Mouse (Mus musculus) neural tube, embryonic 13.5 days (tissue): ENCODE results near the gene Sdk1. TPM values are rescaled to one million over a fixed set of nuclear protein-coding genes. Genes with fewer than 3 reads are reported as not detected.

Source experiments
- ATAC-seq: fragments of 200-750 bp; cut with Nextera tagmentation; 2 replicates; pipeline ENCODE4 v1.8.0; 2017; ENCODE audit warnings: low read depth, mild to moderate bottlenecking, moderate TSS enrichment, moderate library complexity
- H3K27ac ChIP-seq: fragments of 300-500 bp; sonication (generic); replicated peaks from 2 replicates; pipeline ENCODE4 v1.5.1; 2015; ENCODE audit warnings: moderate library complexity, mild to moderate bottlenecking, inconsistent platforms
- H3K27me3 ChIP-seq: fragments of 300-500 bp; sonication (generic); 2 replicates; pipeline ENCODE4 v1.6.1; 2015; ENCODE audit warnings: mild to moderate bottlenecking, inconsistent platforms
- H3K36me3 ChIP-seq: fragments of 300-500 bp; sonication (generic); 2 replicates; pipeline ENCODE4 v1.6.1; 2015; ENCODE audit warnings: mild to moderate bottlenecking, inconsistent platforms
- H3K4me1 ChIP-seq: fragments of 300-500 bp; sonication (generic); replicated peaks from 2 replicates; pipeline ENCODE4 v1.6.1; 2015; ENCODE audit warnings: inconsistent platforms
- H3K4me2 ChIP-seq: fragments of 300-500 bp; sonication (generic); 2 replicates; pipeline ENCODE4 v1.6.1; 2015; ENCODE audit warnings: inconsistent platforms, mild to moderate bottlenecking, moderate library complexity
- H3K4me3 ChIP-seq: fragments of 300-500 bp; sonication (generic); 2 replicates; pipeline ENCODE4 v1.5.1; 2015; ENCODE audit warnings: mild to moderate bottlenecking, inconsistent platforms
- H3K9ac ChIP-seq: fragments of 300-500 bp; sonication (generic); 2 replicates; pipeline ENCODE4 v1.6.1; 2015; ENCODE audit warnings: moderate library complexity, mild to moderate bottlenecking, inconsistent platforms
- H3K9me3 ChIP-seq: fragments of 300-500 bp; sonication (generic); 2 replicates; pipeline ENCODE4 v1.6.1; 2016; ENCODE audit warnings: inconsistent platforms
- WGBS: fragments of 180-500 bp; shearing (Covaris S2); methylation state at CpG from one replicate; pipeline ENCODE4 v1.1.7; 2015; 5-methylcytosine and 5-hydroxymethylcytosine counted together
- polyA plus RNA-seq: library from polyadenylated mRNA; unstranded; fragments of >200 nt; fragmentation: Nextera tagmentation; extraction: Ambion mirVana; gene quantifications from 2 replicates; pipeline ENCODE4 v1.2.1, GENCODE M21; 2015

Gene Sdk1
- polyA plus RNA-seq, 1 experiment from 2014 or later: 4.3 TPM

GRCm38 (mm10) chr5:142188765-142189164 is 947.5 kb downstream of the Sdk1 start:
- no peak overlapping the region for H3K9ac ChIP-seq
- ATAC-seq: no peak
- peaks cover 20% of the 10 kb centered on the region for H3K27me3 ChIP-seq
- no peak overlapping the region for H3K27ac ChIP-seq
- peaks cover 25% of the 10 kb centered on the region for H3K4me1 ChIP-seq
- H3K36me3 ChIP-seq: peaks cover 2% of the 10 kb centered on the region; the same call in 1 of the 2 replicates
- WGBS: 87% methylated on average over 5 of the region's 5 CpGs
- H3K4me2 ChIP-seq: no peak overlapping the region
- H3K9me3 ChIP-seq: no peaks in the 10 kb centered on the region
- no peak overlapping the region for H3K4me3 ChIP-seq

DNA sequence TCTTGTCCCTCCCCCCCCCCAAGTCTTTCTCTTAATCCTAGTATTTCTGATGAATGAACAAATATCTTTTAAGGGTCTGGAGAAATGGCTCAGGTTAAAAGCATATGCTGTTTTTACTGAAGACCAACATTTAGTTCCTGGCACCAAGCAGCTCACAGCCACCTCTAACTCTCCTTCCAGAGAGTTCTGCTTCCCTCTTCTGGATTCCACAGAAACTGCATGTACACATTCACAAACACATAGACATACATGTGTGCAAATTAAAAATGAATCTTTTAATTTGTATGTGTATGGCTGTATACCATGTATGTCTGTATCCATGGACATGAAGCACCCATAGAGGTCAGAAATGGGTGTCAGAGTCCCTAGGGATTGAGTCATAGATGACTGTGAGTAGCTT is 968.6 kb downstream of the Sdk1 start:
- ATAC-seq: no peak

DNA sequence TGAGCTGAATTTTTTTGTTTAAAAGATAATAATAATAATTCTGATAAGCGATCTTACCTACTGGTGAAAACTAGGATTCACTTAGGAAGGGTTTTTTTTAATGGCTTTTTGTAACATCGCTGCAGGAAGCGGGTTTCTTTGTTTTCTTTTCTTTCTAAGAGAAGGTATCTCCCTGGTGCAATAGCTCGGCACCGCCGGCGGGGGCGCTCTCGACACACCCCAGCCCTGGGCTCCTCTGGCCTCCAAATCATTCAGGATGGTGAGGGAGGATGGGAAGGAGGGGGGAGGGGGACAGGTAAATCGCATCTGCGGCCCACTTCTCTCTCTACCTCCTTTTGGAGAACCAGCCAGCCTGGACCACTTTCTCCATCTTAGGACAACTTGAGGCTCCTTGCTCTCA is 971.0 kb downstream of the Sdk1 start:
- ATAC-seq: no peak
- no peaks in the 10 kb centered on the region for H3K36me3 ChIP-seq
- no peaks in the 10 kb centered on the region for H3K9me3 ChIP-seq
- no peak overlapping the region for H3K4me2 ChIP-seq
- no peak overlapping the region for H3K9ac ChIP-seq
- H3K4me1 ChIP-seq: peaks cover 4% of the 10 kb centered on the region; the same call in 1 of the 2 replicates
- H3K27ac ChIP-seq: no peak overlapping the region
- no peaks in the 10 kb centered on the region for H3K27me3 ChIP-seq
- no peak overlapping the region for H3K4me3 ChIP-seq
- 60% methylated on average over 11 of the region's 11 CpGs for WGBS

More for the DNA sequence above, 968.6 kb downstream of the Sdk1 start:
- Histone ChIP-seq H3K4me1 (no peaks in the 10 kb centered on the region), H3K9ac (no peak overlapping the region), H3K4me2 (no peak overlapping the region), H3K36me3 (no peaks in the 10 kb centered on the region), H3K9me3 (no peaks in the 10 kb centered on the region), H3K27me3 (no peaks in the 10 kb centered on the region), H3K4me3 (no peak overlapping the region), H3K27ac (no peak overlapping the region)

DNA sequence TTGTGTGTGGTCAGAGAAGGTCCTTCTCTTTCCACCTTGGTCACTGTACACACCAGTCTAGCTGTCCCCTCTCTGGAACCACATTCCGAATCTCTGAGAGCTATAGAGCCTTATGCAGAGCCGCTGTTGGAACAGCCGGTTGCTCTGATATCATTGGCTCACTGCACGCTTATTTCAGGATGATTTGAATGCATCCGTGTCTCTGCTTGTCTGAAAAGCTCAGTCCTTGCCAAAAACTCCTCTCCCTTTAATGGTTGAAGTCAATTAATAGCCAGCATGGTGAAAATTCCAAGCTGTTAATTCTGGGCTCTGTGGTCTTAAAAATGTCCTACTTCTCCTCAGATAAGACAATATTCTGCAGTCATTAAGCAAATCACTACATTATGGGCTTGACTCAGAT is 974.7 kb downstream of the Sdk1 start:
- H3K27me3 ChIP-seq: no peaks in the 10 kb centered on the region
- ATAC-seq: no peak
- 56% methylated on average over 5 of the region's 5 CpGs for WGBS
- no peak overlapping the region for H3K4me2 ChIP-seq
- peaks cover 7% of the 10 kb centered on the region; the same call in 1 of the 2 replicates for H3K9me3 ChIP-seq
- no peak overlapping the region for H3K4me3 ChIP-seq
- H3K4me1 ChIP-seq: peaks cover 4% of the 10 kb centered on the region; the same call in 1 of the 2 replicates
- H3K36me3 ChIP-seq: no peaks in the 10 kb centered on the region
- H3K9ac ChIP-seq: no peak overlapping the region
- 0 out of 2 replicates have a peak overlapping the region, but pooled peaks have one; percentile 33 for H3K27ac ChIP-seq

- H3K27ac ChIP-seq: no peak overlapping the region
- WGBS: 91% methylated on average over 12 of the region's 12 CpGs
Measured at GRCm38 (mm10) chr5:142220851-142221503, 979.7 kb downstream of the Sdk1 start.

GRCm38 (mm10) chr5:142228957-142229810 is 987.9 kb downstream of the Sdk1 start:
- H3K4me1 ChIP-seq: peaks cover 10% of the 10 kb centered on the region

More at GRCm38 (mm10) chr5:142220851-142221503, 979.7 kb downstream of the Sdk1 start:
- no peak for ATAC-seq
- H3K4me2 ChIP-seq: no peak overlapping the region
- peaks cover 8% of the 10 kb centered on the region; the same call in 1 of the 2 replicates for H3K9me3 ChIP-seq
- H3K36me3 ChIP-seq: no peaks in the 10 kb centered on the region
- no peaks in the 10 kb centered on the region for H3K27me3 ChIP-seq
- H3K9ac ChIP-seq: no peak overlapping the region
- H3K4me3 ChIP-seq: no peak overlapping the region
- no peaks in the 10 kb centered on the region; the same call in 1 of the 2 replicates for H3K4me1 ChIP-seq

DNA sequence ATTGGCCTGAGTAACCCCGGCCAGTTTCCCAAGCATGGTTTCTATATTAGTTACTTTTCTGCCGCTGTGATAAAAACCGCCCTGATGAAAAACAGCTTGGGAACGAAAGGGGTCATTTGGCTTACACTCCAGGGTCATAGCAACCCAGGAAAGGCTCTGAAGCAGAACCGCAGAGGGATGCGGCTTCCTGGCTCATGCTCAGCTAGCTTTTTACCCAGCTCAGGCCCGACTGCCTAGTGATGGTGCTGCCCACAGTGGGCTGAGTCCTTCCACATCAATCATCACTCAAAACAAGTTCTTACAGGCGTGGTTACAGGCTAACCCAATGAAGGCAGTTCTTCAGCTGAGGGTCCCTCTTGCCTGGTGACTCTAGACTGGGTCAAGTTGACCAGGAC is 988.5 kb downstream of the Sdk1 start:
- Histone ChIP-seq H3K27ac (no peak overlapping the region; the same call in 1 of the 2 replicates), H3K9me3 (no peaks in the 10 kb centered on the region), H3K9ac (no peak overlapping the region), H3K4me3 (no peak overlapping the region), H3K4me1 (peaks cover 10% of the 10 kb centered on the region), H3K36me3 (no peaks in the 10 kb centered on the region), H3K4me2 (no peak overlapping the region), H3K27me3 (no peaks in the 10 kb centered on the region)
- WGBS: 79% methylated on average over 8 of the region's 8 CpGs
- no peak for ATAC-seq

More at GRCm38 (mm10) chr5:142228957-142229810, 987.9 kb downstream of the Sdk1 start:
- no peak overlapping the region for H3K4me2 ChIP-seq
- no peak overlapping the region for H3K9ac ChIP-seq
- no peaks in the 10 kb centered on the region for H3K27me3 ChIP-seq
- H3K27ac ChIP-seq: peak overlapping the region; percentile 63
- H3K4me3 ChIP-seq: no peak overlapping the region
- WGBS: 39% methylated on average over 18 of the region's 18 CpGs
- no peaks in the 10 kb centered on the region for H3K9me3 ChIP-seq
- no peaks in the 10 kb centered on the region for H3K36me3 ChIP-seq
- ATAC-seq: peak; percentile 74; the same call in 1 of the 2 replicates

- WGBS: 90% methylated on average over 6 of the region's 6 CpGs
- Histone ChIP-seq H3K4me3 (no peak overlapping the region), H3K27me3 (no peaks in the 10 kb centered on the region), H3K4me1 (peaks cover 12% of the 10 kb centered on the region), H3K36me3 (no peaks in the 10 kb centered on the region), H3K4me2 (no peak overlapping the region), H3K9me3 (0 out of 2 replicates have a peak, but pooled peaks cover 7% of the 10 kb centered on the region), H3K27ac (no peak overlapping the region), H3K9ac (no peak overlapping the region)
- no peak for ATAC-seq
Measured at GRCm38 (mm10) chr5:142240288-142240687, 999.0 kb downstream of the Sdk1 start.

GRCm38 (mm10) chr5:142242597-142242996 is 1001.3 kb downstream of the Sdk1 start:
- Histone ChIP-seq H3K4me1 (peaks cover 10% of the 10 kb centered on the region), H3K27ac (no peak overlapping the region), H3K4me2 (no peak overlapping the region), H3K9me3 (peaks cover 14% of the 10 kb centered on the region; the same call in 1 of the 2 replicates), H3K36me3 (no peaks in the 10 kb centered on the region), H3K4me3 (no peak overlapping the region), H3K9ac (no peak overlapping the region), H3K27me3 (no peaks in the 10 kb centered on the region)
- WGBS: 43% methylated on average over 3 of the region's 3 CpGs
- ATAC-seq: no peak

GRCm38 (mm10) chr5:142243069-142243468 is 1001.8 kb downstream of the Sdk1 start:
- Histone ChIP-seq H3K9ac (no peak overlapping the region), H3K27me3 (no peaks in the 10 kb centered on the region), H3K27ac (no peak overlapping the region), H3K36me3 (no peaks in the 10 kb centered on the region), H3K9me3 (peaks cover 14% of the 10 kb centered on the region; the same call in 1 of the 2 replicates), H3K4me2 (no peak overlapping the region), H3K4me1 (peaks cover 5% of the 10 kb centered on the region), H3K4me3 (no peak overlapping the region)
- 89% methylated on average over 2 of the region's 2 CpGs for WGBS
- no peak for ATAC-seq

- Histone ChIP-seq H3K4me3 (no peak overlapping the region), H3K27me3 (no peaks in the 10 kb centered on the region), H3K4me1 (0 out of 2 replicates have a peak, but pooled peaks cover 3% of the 10 kb centered on the region), H3K36me3 (no peaks in the 10 kb centered on the region), H3K4me2 (no peak overlapping the region), H3K9me3 (no peaks in the 10 kb centered on the region), H3K27ac (no peak overlapping the region), H3K9ac (no peak overlapping the region)
- WGBS: 68% methylated on average over 6 of the region's 6 CpGs
- no peak for ATAC-seq
Measured at GRCm38 (mm10) chr5:142256231-142256630, 1014.9 kb downstream of the Sdk1 start.

DNA sequence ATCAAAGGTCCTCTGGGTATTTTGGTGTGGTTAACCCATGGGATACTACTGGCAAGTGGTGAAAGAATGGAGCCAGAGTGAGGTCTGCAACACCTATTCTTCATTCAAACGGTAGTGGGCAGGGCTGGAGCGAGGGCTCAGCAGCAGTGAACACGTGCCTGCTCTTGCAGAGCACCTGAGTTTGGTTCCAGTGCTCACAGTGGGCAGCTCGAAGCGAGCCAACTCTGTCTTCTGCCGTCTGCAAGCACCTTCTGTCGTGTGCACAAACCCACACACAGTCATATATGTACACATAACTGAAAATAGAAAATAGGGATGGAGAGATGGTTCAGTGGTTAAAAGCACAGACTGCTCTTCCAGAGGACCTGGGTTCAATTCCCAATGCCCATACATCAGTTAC is 1017.4 kb downstream of the Sdk1 start:
- H3K27me3 ChIP-seq: no peaks in the 10 kb centered on the region
- H3K36me3 ChIP-seq: no peaks in the 10 kb centered on the region
- H3K4me1 ChIP-seq: 0 out of 2 replicates have a peak, but pooled peaks cover 3% of the 10 kb centered on the region
- H3K4me2 ChIP-seq: no peak overlapping the region
- no peak for ATAC-seq
- H3K4me3 ChIP-seq: no peak overlapping the region
- H3K27ac ChIP-seq: no peak overlapping the region
- no peak overlapping the region for H3K9ac ChIP-seq
- no peaks in the 10 kb centered on the region for H3K9me3 ChIP-seq
- 86% methylated on average over 7 of the region's 7 CpGs for WGBS
